ENCODE assay signal across 7 mouse cellular contexts in genomic region chr6:122560427-122560826, GRCm38 (mm10). TPM values are rescaled to one million over a fixed set of nuclear protein-coding genes. Genes with fewer than 3 reads are reported as not detected.
DNase-seq lines count a peak whose midpoint lies in the region; ATAC-seq and TF ChIP-seq lines count a peak whose summit lies in the region.

No protein-coding gene starts in this region.

- DNase-seq in adrenal gland, postnatal 14 days: peak; percentile 82
- peak; percentile 79 for DNase-seq in embryo, embryonic 9.5 days (ENCODE audit: extremely low spot score)
- DNase-seq in left cerebral cortex, postnatal 4 days: peak; percentile 73

- H3K27ac ChIP-seq in intestine, postnatal 0 days (ENCODE audit: low read depth, low read length): no peak overlapping the region
- H3K27ac ChIP-seq in midbrain, embryonic 13.5 days: no peak overlapping the region
- no peak overlapping the region for H3K27ac ChIP-seq in small intestine, adult 2 months (ENCODE audit: insufficient read depth, low read depth, low read length)

- H3K9me3 ChIP-seq in intestine, postnatal 0 days (ENCODE audit: control insufficient read depth): no peaks in the 10 kb centered on the region
- H3K9me3 ChIP-seq in midbrain, embryonic 13.5 days: no peaks in the 10 kb centered on the region

- no peaks in the 10 kb centered on the region for H3K27me3 ChIP-seq in intestine, postnatal 0 days (replicated peaks; ENCODE audit: control insufficient read depth, insufficient read depth, low read length)
- H3K27me3 ChIP-seq in midbrain, embryonic 13.5 days: peaks cover 17% of the 10 kb centered on the region
- H3K27me3 ChIP-seq in small intestine, adult 2 months (ENCODE audit: control insufficient read depth, insufficient read depth, low read length): no peaks in the 10 kb centered on the region

- H3K4me1 ChIP-seq in intestine, postnatal 0 days (replicated peaks; ENCODE audit: control insufficient read depth, insufficient read depth, low read length): no peaks in the 10 kb centered on the region
- peaks cover 11% of the 10 kb centered on the region; the same call in 1 of the 2 replicates for H3K4me1 ChIP-seq in midbrain, embryonic 13.5 days (replicated peaks)
- peaks cover 8% of the 10 kb centered on the region for H3K4me1 ChIP-seq in small intestine, adult 2 months (ENCODE audit: control insufficient read depth, insufficient read depth, insufficient read length, low read length)

- H3K36me3 ChIP-seq in intestine, postnatal 0 days (ENCODE audit: control insufficient read depth, insufficient read depth): no peaks in the 10 kb centered on the region
- H3K36me3 ChIP-seq in midbrain, embryonic 13.5 days: no peaks in the 10 kb centered on the region
- no peaks in the 10 kb centered on the region for H3K36me3 ChIP-seq in small intestine, adult 2 months (ENCODE audit: control insufficient read depth, insufficient read depth, low read length)

- intact Hi-C loops in left cerebral cortex, postnatal 4 days (cut with DNase I): loop anchor here (5.0 kb wide), 1 partner anchor 63 kb away; the partner anchor contains the start of gene Rimklb

- H3K9ac ChIP-seq in intestine, postnatal 0 days (ENCODE audit: low read depth, low read length): no peak overlapping the region
- no peak overlapping the region for H3K9ac ChIP-seq in midbrain, embryonic 13.5 days (replicated peaks)

- peak; percentile 89 for TF ChIP-seq CTCF in intestine, postnatal 0 days (IDR thresholded peaks at IDR 0.05; ENCODE audit: low read depth)
- TF ChIP-seq CTCF in small intestine, adult 2 months (IDR thresholded peaks at IDR 0.05; ENCODE audit: extremely low read depth, insufficient read length, insufficient replicate concordance, low read depth, low read length): peak; percentile 80; the same call in 1 of the 2 replicates

- H3K4me2 ChIP-seq in intestine, postnatal 0 days (replicated peaks; ENCODE audit: low read depth): peak overlapping the region; percentile 50
- H3K4me2 ChIP-seq in midbrain, embryonic 13.5 days (replicated peaks): peak overlapping the region; percentile 37

- H3K4me3 ChIP-seq in intestine, postnatal 0 days (ENCODE audit: low read depth, low read length): 0 out of 2 replicates have a peak overlapping the region, but pooled peaks have one; percentile 5
- 0 out of 2 replicates have a peak overlapping the region, but pooled peaks have one; percentile 4 for H3K4me3 ChIP-seq in midbrain, embryonic 13.5 days (replicated peaks)
- peak overlapping the region; percentile 30; the same call in 1 of the 2 replicates for H3K4me3 ChIP-seq in small intestine, adult 2 months (ENCODE audit: low read depth, low read length)

- peak; percentile 53 for ATAC-seq in granulocyte monocyte progenitor cell, adult 5-6 weeks (replicated peaks; ENCODE audit: poor library complexity, severe bottlenecking)
- ATAC-seq in intestine, postnatal 0 days: peak; percentile 42; the same call in 1 of the 2 replicates
- peak; percentile 32; the same call in 1 of the 2 replicates for ATAC-seq in midbrain, embryonic 13.5 days

- TF ChIP-seq POLR2A in small intestine, adult 2 months (IDR thresholded peaks at IDR 0.05; ENCODE audit: low read depth, low read length): no peak

- WGBS in intestine, postnatal 0 days: 2% methylated on average over 17 of the region's 17 CpGs
- WGBS in midbrain, embryonic 13.5 days: 17% methylated on average over 17 of the region's 17 CpGs
- 3% methylated on average over 17 of the region's 17 CpGs for WGBS in small intestine, adult 2 months

RNA-seq across cellular contexts. Expression of gene Aicda, which starts 6.8 kb away (rescaled TPM):
- not detected in 2 replicates for total RNA-seq in adrenal gland, postnatal 14 days (2021)
- not detected in 2 replicates for total RNA-seq in granulocyte monocyte progenitor cell, adult 5-6 weeks (2014; fragmentation: Nextera tagmentation)
- total RNA-seq in granulocyte monocyte progenitor cell, adult 5-6 weeks (2017): not detected in 2 replicates
- not detected in 2 replicates for polyA plus RNA-seq in intestine, postnatal 0 days (2015; fragmentation: Nextera tagmentation; extraction: Ambion mirVana)
- total RNA-seq in left cerebral cortex, postnatal 4 days (2021): under 1 TPM; 0.18 to 0.58 TPM
- polyA plus RNA-seq in midbrain, embryonic 13.5 days (2015; fragmentation: Nextera tagmentation; extraction: Ambion mirVana): 0.34 and 0.47 TPM in 2 replicates
- 0.17 and 0.44 TPM in 2 replicates for polyA plus RNA-seq in small intestine, adult 2 months (2012; rRNA removed)

RNA-seq across cellular contexts. Expression of gene Apobec1, which starts 41.8 kb away (rescaled TPM):
- total RNA-seq in adrenal gland, postnatal 14 days (2021): 8.8 and 12.2 TPM in 2 replicates
- 17.0 and 28.1 TPM in 2 replicates for total RNA-seq in granulocyte monocyte progenitor cell, adult 5-6 weeks (2014; fragmentation: Nextera tagmentation)
- 11.9 and 15.3 TPM in 2 replicates for total RNA-seq in granulocyte monocyte progenitor cell, adult 5-6 weeks (2017)
- 23.8 and 26.0 TPM in 2 replicates for polyA plus RNA-seq in intestine, postnatal 0 days (2015; fragmentation: Nextera tagmentation; extraction: Ambion mirVana)
- 1 to 10 TPM; 2.1 to 3.1 TPM for total RNA-seq in left cerebral cortex, postnatal 4 days (2021)
- 1.9 and 2.9 TPM in 2 replicates for polyA plus RNA-seq in midbrain, embryonic 13.5 days (2015; fragmentation: Nextera tagmentation; extraction: Ambion mirVana)
- 15.2 and 15.5 TPM in 2 replicates for polyA plus RNA-seq in small intestine, adult 2 months (2012; rRNA removed)

RNA-seq across cellular contexts. Expression of gene Gdf3, which starts 49.5 kb away (rescaled TPM):
- total RNA-seq in adrenal gland, postnatal 14 days (2021): not detected in 2 replicates
- total RNA-seq in granulocyte monocyte progenitor cell, adult 5-6 weeks (2014; fragmentation: Nextera tagmentation): 3.5 and 3.8 TPM in 2 replicates
- total RNA-seq in granulocyte monocyte progenitor cell, adult 5-6 weeks (2017): 5.1 and 6.1 TPM in 2 replicates
- 0.07 and 0.09 TPM in 2 replicates for polyA plus RNA-seq in intestine, postnatal 0 days (2015; fragmentation: Nextera tagmentation; extraction: Ambion mirVana)
- not detected for total RNA-seq in left cerebral cortex, postnatal 4 days (2021)
- 0.12 TPM in 1 of 2 replicates, not detected in the other for polyA plus RNA-seq in midbrain, embryonic 13.5 days (2015; fragmentation: Nextera tagmentation; extraction: Ambion mirVana)
- polyA plus RNA-seq in small intestine, adult 2 months (2012; rRNA removed): 0.14 TPM in 1 of 2 replicates, not detected in the other

RNA-seq across cellular contexts. Expression of gene Mfap5, which starts 54.8 kb away (rescaled TPM):
- total RNA-seq in adrenal gland, postnatal 14 days (2021): 36.3 and 44.0 TPM in 2 replicates
- not detected in 2 replicates for total RNA-seq in granulocyte monocyte progenitor cell, adult 5-6 weeks (2014; fragmentation: Nextera tagmentation)
- total RNA-seq in granulocyte monocyte progenitor cell, adult 5-6 weeks (2017): not detected in 2 replicates
- polyA plus RNA-seq in intestine, postnatal 0 days (2015; fragmentation: Nextera tagmentation; extraction: Ambion mirVana): 23.6 and 30.5 TPM in 2 replicates
- 1 to 10 TPM; 1.5 to 2.1 TPM for total RNA-seq in left cerebral cortex, postnatal 4 days (2021)
- polyA plus RNA-seq in midbrain, embryonic 13.5 days (2015; fragmentation: Nextera tagmentation; extraction: Ambion mirVana): 1.7 and 1.8 TPM in 2 replicates
- 1.7 and 6.1 TPM in 2 replicates for polyA plus RNA-seq in small intestine, adult 2 months (2012; rRNA removed)
